Mouse (Mus musculus) forebrain, embryonic 11.5 days (tissue): ENCODE results near the gene Rcl1. TPM values are rescaled to one million over a fixed set of nuclear protein-coding genes. Genes with fewer than 3 reads are reported as not detected.

Experiments used
- ATAC-seq: fragments of 200-750 bp; cut with Nextera tagmentation; replicated peaks from 2 replicates; pipeline ENCODE4 v1.8.0; 2017; ENCODE audit warnings: moderate TSS enrichment; ENCODE audit not compliant: low FRiP score
- DNase-seq: peaks from one replicate; pipeline ENCODE4 v3.0.0-alpha.2; 2017; ENCODE audit warnings: low spot score
- H3K27ac ChIP-seq: fragments of 300-500 bp; sonication (generic); 2 replicates; pipeline ENCODE4 v1.5.1; 2014; ENCODE audit warnings: low read depth, low read length
- H3K27me3 ChIP-seq: fragments of 300-500 bp; sonication (generic); 2 replicates; pipeline ENCODE4 v1.6.1; 2014; ENCODE audit warnings: mild to moderate bottlenecking, low read length, mixed read lengths; ENCODE audit not compliant: control insufficient read depth, insufficient read depth
- H3K36me3 ChIP-seq: fragments of 300-500 bp; sonication (generic); 2 replicates; pipeline ENCODE4 v1.6.1; 2014; ENCODE audit warnings: mild to moderate bottlenecking, low read length, moderate library complexity, mixed read lengths; ENCODE audit not compliant: control insufficient read depth, insufficient read depth
- H3K4me1 ChIP-seq: fragments of 300-500 bp; sonication (generic); replicated peaks from 2 replicates; pipeline ENCODE4 v1.6.1; 2014; ENCODE audit warnings: low read length, mixed read lengths; ENCODE audit not compliant: control insufficient read depth, insufficient read depth
- H3K4me2 ChIP-seq: fragments of 300-500 bp; sonication (generic); 2 replicates; pipeline ENCODE4 v1.6.1; 2014; ENCODE audit warnings: low read depth, mild to moderate bottlenecking, low read length, moderate library complexity, mixed read lengths; ENCODE audit not compliant: severe bottlenecking
- H3K4me3 ChIP-seq: fragments of 300-500 bp; sonication (generic); 2 replicates; pipeline ENCODE4 v1.5.1; 2014; ENCODE audit warnings: low read depth, low read length
- H3K9ac ChIP-seq: fragments of 300-500 bp; sonication (generic); 2 replicates; pipeline ENCODE4 v1.6.1; 2014; ENCODE audit warnings: low read length
- H3K9me3 ChIP-seq: fragments of 300-500 bp; sonication (generic); 2 replicates; pipeline ENCODE4 v1.6.1; 2016; ENCODE audit warnings: low read length, mixed read lengths; ENCODE audit not compliant: control insufficient read depth
- WGBS: fragments of 180-500 bp; shearing (Covaris S2); extraction: QIAGEN DNeasy Blood & Tissue Kit; methylation state at CpG from one replicate; pipeline ENCODE4 v1.1.7; 2014; 5-methylcytosine and 5-hydroxymethylcytosine counted together
- polyA plus RNA-seq: library from polyadenylated mRNA; unstranded; fragments of >200 nt; fragmentation: Nextera tagmentation; extraction: Ambion mirVana; gene quantifications from 2 replicates; pipeline ENCODE4 v1.2.1, GENCODE M21; 2014

The Rcl1 gene
- polyA plus RNA-seq, 1 experiment from 2014 or later, result 52.2 TPM

DNA sequence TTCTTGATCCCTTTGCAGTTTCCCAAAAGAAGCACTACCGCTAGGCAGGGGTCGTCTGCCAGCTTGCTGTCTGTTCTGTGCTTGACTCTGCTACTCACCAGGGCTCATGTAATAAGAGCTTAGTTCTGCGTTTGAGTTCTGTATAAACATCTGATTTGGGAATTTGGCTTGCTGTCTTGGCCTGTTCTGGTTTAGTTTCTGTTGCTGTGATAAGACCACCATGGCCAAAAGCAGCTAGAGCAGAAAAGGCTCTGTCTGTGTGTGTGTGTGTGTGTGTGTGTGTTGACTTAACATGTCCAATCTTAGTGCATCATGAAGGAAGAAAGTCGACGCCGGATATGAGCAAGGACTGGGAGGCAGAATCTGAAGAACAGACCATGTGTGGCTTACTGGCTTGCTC is 44.2 kb downstream of the Rcl1 start:
- no peaks in the 10 kb centered on the region for H3K4me1 ChIP-seq
- no peak for DNase-seq
- no peak overlapping the region for H3K4me3 ChIP-seq
- ATAC-seq, result no peak
- no peak overlapping the region for H3K27ac ChIP-seq
- H3K27me3 ChIP-seq, result no peaks in the 10 kb centered on the region
- no peak overlapping the region for H3K4me2 ChIP-seq
- H3K9me3 ChIP-seq, result no peaks in the 10 kb centered on the region
- no peaks in the 10 kb centered on the region; the same call in 1 of the 2 replicates for H3K36me3 ChIP-seq
- 95% methylated on average over 6 of the region's 6 CpGs for WGBS
- H3K9ac ChIP-seq, result no peak overlapping the region

DNA sequence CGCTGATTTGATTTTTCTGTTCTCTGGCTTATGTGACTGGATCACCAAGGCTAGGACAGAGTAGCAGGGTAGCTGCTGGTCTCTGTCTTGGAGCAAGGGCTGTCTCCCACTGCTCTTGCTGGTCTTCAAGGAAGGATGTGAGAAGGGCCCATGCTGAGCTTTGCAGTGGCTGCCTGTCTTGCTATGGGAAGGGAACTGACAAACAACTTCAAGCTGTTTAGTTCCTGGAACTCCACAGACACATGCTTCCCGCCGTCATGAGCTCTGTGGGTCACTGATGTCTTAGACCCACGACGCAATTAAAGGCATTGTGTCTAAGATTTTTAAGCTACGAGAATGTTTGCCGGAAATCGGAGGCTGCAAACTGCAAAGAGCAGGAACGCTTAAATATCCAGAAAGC is 45.6 kb downstream of the Rcl1 start:
- Histone ChIP-seq H3K36me3 (no peaks in the 10 kb centered on the region; the same call in 1 of the 2 replicates), H3K27me3 (no peaks in the 10 kb centered on the region), H3K9ac (no peak overlapping the region), H3K9me3 (no peaks in the 10 kb centered on the region), H3K4me3 (no peak overlapping the region), H3K4me1 (no peaks in the 10 kb centered on the region), H3K27ac (no peak overlapping the region), H3K4me2 (no peak overlapping the region)
- ATAC-seq, result no peak
- no peak for DNase-seq
- 85% methylated on average over 9 of the region's 9 CpGs for WGBS

DNA sequence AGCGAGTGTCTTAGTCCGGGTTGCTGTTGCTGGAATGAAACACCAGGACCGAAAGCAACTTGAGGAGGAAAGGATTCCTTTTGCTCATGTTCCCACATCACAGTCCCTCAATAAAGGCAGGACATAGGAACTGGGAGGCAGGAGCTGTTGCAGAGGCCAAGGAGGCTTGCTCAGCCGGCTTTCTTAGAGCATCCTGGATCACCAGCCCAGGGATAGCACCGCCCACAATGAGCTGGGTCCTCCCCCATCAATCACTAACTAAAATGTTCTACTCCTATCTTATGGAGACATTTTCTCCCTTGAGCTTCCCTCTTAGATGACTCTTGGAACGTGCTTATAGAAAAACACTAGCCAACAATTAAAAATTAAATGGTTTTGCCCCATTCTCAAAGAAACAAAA is 48.4 kb downstream of the Rcl1 start:
- H3K27ac ChIP-seq, result no peak overlapping the region
- no peaks in the 10 kb centered on the region for H3K36me3 ChIP-seq
- H3K27me3 ChIP-seq, result no peaks in the 10 kb centered on the region
- DNase-seq (no peak), ATAC-seq (no peak)
- WGBS, result 71% methylated on average over 6 of the region's 6 CpGs
- no peak overlapping the region for H3K4me3 ChIP-seq
- no peaks in the 10 kb centered on the region for H3K4me1 ChIP-seq
- no peaks in the 10 kb centered on the region for H3K9me3 ChIP-seq
- H3K9ac ChIP-seq, result no peak overlapping the region
- no peak overlapping the region for H3K4me2 ChIP-seq

DNA sequence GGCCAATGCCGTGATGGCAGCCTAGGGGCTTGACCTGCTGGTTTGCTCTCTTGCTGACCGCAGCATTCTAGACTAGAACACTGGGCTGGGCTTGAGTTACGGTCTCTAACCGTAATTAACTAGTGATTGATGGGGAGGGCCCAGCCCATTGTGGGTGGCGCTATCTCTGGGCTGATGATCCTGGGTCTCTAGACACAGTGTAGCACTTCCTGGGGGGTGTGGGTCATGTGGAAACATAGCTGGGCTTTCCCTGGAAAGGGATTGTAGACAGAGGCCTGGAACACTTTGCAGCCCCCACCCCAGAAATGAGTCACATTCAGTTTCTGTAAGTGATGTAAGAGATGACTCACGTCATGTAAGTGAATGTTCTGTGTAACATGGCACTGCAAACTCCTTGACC is 48.9 kb downstream of the Rcl1 start:
- no peak for ATAC-seq
- no peak overlapping the region for H3K4me2 ChIP-seq
- H3K27me3 ChIP-seq, result no peaks in the 10 kb centered on the region
- DNase-seq, result no peak
- H3K27ac ChIP-seq, result no peak overlapping the region
- WGBS, result 83% methylated on average over 6 of the region's 6 CpGs
- H3K9me3 ChIP-seq, result no peaks in the 10 kb centered on the region
- H3K4me1 ChIP-seq, result no peaks in the 10 kb centered on the region
- H3K9ac ChIP-seq, result no peak overlapping the region
- H3K4me3 ChIP-seq, result no peak overlapping the region
- H3K36me3 ChIP-seq, result no peaks in the 10 kb centered on the region

DNA sequence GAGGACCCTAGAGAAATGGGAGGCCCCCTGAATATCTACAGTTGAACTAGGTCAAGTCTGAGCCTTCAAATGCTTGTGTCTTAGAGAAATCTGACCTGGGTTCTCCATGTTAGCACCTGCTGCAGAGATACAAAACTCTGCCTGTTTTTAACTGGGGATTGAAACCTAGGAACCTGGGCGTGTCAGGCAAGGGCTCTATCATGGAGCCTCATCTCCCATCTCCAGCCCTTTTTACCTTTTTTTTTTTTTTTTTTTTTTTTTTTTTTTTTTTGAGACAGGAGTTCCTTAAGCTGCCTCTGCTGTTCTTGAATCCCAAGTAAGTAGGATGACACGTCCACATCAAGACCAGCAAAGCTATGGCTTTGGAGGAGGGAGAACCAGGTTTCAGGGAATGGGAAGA is 50.3 kb downstream of the Rcl1 start:
- Histone ChIP-seq H3K27ac (no peak overlapping the region), H3K9ac (no peak overlapping the region), H3K9me3 (no peaks in the 10 kb centered on the region), H3K36me3 (no peaks in the 10 kb centered on the region), H3K4me3 (no peak overlapping the region), H3K4me1 (no peaks in the 10 kb centered on the region), H3K4me2 (no peak overlapping the region), H3K27me3 (no peaks in the 10 kb centered on the region)
- DNase-seq (no peak), ATAC-seq (no peak)
- WGBS, result 85% methylated on average over 2 of the region's 2 CpGs

DNA sequence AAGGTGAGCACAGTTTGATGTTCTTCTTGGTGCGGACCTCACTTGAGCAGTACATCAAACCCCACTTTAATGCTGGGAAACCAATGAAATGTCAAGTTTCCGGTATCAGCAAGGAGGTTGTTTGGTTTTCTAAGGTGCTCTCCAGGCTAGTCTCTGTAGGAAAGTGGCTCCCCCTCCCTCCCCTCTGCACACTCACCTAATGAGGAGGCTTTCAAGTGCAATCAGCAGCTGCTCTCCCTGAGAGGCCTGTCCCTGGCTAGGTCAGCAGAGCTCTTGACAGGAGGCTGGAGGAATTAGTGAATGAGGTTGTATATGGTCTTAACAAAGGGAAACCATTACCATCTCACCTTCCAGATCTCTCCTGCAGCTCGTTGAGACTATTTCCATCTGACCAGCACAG is 54.4 kb downstream of the Rcl1 start:
- Histone ChIP-seq H3K27me3 (no peaks in the 10 kb centered on the region), H3K9ac (no peak overlapping the region), H3K4me2 (no peak overlapping the region), H3K36me3 (no peaks in the 10 kb centered on the region), H3K4me3 (no peak overlapping the region), H3K4me1 (no peaks in the 10 kb centered on the region), H3K27ac (no peak overlapping the region), H3K9me3 (no peaks in the 10 kb centered on the region)
- DNase-seq (no peak), ATAC-seq (no peak)
- 70% methylated on average over 3 of the region's 3 CpGs for WGBS

DNA sequence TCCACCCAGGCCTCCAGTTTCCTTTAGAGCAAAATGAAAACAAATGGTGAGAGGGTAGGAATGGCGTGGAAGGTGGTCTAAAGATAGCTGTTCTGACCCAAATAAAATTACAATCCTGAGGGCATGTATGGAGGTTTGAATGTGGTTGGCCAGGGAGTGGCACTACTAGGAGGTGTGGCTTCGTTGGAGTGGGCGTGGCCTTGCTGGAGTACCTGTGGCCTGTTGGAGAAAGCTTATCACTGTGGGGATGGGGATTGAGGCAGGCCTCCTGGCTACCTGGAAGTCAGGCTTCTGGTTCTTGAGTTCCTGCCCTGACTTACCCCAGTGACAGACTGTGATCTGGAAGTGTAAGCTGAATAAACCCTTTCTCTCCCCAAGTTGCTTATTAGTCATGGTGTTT is 55.2 kb downstream of the Rcl1 start:
- WGBS, result 60% methylated on average over 3 of the region's 3 CpGs
- DNase-seq, result no peak

DNA sequence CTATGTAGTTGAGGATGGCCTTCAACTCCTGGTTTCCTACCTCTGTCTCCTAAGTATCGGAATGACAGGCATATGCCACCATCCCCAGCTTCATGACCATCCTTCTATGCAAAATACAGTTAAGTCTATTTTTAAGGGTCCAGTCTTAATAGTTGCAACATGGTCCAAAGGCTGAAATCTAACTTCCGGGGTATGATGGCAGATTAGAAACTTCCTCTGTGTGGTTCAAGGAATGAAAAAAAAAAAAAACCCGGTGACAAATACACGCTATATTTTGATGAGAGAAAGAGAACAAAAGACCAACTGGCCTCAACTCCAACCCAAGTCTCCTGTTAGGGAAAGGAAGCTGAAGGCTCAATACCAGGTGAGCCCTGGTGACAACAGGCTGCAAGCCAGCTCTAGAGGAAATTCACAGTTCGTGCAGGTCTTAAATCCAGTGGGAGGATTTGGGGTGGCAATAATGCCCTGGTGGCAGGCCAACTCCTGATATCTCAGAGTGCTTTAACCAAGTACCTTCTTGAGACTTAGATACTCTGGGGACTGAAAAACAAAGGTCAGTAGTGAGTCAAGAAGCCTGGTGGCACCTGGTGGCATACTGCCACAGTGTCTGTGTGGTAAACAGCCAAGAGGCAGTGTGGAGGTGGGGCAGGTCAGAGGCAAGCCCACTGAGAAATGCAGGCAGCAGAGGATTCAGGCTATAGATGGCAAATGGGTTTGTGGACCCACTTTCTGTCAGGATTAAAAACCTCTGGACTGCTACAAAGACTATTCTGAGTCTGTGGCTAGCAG is 56.7 kb downstream of the Rcl1 start:
- H3K4me3 ChIP-seq, result no peak overlapping the region
- no peak overlapping the region for H3K27ac ChIP-seq
- H3K4me2 ChIP-seq, result no peak overlapping the region
- WGBS, result 94% methylated on average over 5 of the region's 5 CpGs
- H3K4me1 ChIP-seq, result no peaks in the 10 kb centered on the region
- DNase-seq, result peak; percentile 33
- H3K9ac ChIP-seq, result no peak overlapping the region
- no peak for ATAC-seq
- no peaks in the 10 kb centered on the region for H3K36me3 ChIP-seq
- H3K27me3 ChIP-seq, result no peaks in the 10 kb centered on the region
- no peaks in the 10 kb centered on the region for H3K9me3 ChIP-seq

More for the DNA sequence above, 55.2 kb downstream of the Rcl1 start:
- Histone ChIP-seq H3K27me3 (no peaks in the 10 kb centered on the region), H3K9me3 (no peaks in the 10 kb centered on the region), H3K9ac (no peak overlapping the region), H3K4me1 (no peaks in the 10 kb centered on the region), H3K4me3 (no peak overlapping the region), H3K4me2 (no peak overlapping the region), H3K36me3 (no peaks in the 10 kb centered on the region), H3K27ac (no peak overlapping the region)
- ATAC-seq, result no peak

DNA sequence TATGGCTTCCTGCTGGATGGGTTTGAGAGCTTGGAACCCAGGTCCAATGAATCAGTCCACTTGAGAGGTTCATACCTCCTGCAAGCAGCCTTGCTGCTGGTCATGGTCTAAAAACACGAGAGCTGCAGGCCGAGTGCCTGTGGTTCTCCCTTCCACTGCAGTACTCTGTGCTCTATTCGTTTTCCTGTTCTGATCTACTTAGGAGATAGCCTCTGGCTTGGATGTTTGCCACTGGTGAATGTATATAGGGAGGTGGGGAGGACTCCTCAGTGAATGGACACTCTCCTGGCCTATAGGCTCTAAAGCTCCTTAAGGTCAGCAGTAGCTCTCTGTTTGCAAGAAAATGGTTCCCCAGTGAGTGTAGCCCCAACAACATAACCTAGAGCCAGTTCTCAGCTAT is 57.3 kb downstream of the Rcl1 start:
- Histone ChIP-seq H3K4me3 (no peak overlapping the region), H3K4me2 (no peak overlapping the region), H3K36me3 (no peaks in the 10 kb centered on the region), H3K27ac (no peak overlapping the region), H3K27me3 (no peaks in the 10 kb centered on the region), H3K9me3 (no peaks in the 10 kb centered on the region), H3K9ac (no peak overlapping the region), H3K4me1 (no peaks in the 10 kb centered on the region)
- WGBS, result 82% methylated on average over 3 of the region's 3 CpGs
- DNase-seq (no peak), ATAC-seq (no peak)
